Mouse (Mus musculus) ovary, adult 2 months (tissue): ENCODE data around the gene Speer1. TPM values are rescaled to one million over a fixed set of nuclear protein-coding genes. Genes with fewer than 3 reads are reported as not detected.

ENCODE experiments used
- polyA plus RNA-seq: library from polyadenylated mRNA; depleted of rRNA; stranded (reverse); fragments of >200 nt; gene quantifications from 2 replicates; pipeline ENCODE4 v1.2.3, GENCODE M21; 2012; rRNA removed

Gene Speer1
- polyA plus RNA-seq: not detected in 2 replicates

DNA sequence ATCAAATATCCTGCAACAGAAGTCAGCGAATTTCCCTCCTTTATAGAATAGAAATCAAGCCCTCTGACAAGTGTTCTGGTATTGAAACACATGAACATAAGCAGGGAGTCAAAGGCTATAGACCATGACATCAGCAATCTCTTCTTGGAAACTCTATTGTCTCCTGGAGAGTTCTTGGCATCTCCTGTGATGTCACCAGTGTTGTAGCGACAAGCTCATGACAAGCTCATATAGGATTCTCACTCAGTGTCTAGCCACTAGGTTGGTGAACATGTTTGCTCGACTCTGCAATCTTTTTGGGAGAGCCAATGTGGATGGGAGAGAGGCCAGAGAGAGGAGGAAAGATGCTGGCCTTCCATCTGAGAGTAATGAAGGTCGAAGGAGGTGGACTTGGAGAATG lies at the start of gene Speer1:
Speer1 (plus strand) TSS at position 301 of the 400 bp plus-strand sequence.

Other genes with a start within 250 kb of the Speer1 start
- gene Gm8879, start 213.9 kb upstream of the Speer1 start, polyA plus RNA-seq: not detected in 2 replicates
- not detected in 2 replicates for gene Gm5861, start 158.4 kb upstream of the Speer1 start, polyA plus RNA-seq
- gene Gm8890, start 85.5 kb upstream of the Speer1 start, polyA plus RNA-seq: not detected in 2 replicates
- gene Gm8897, start 74.9 kb downstream of the Speer1 start, polyA plus RNA-seq: not detected in 2 replicates
- gene Gm8906, start 161.2 kb downstream of the Speer1 start, polyA plus RNA-seq: not detected in 2 replicates